Mouse (Mus musculus) heart, postnatal 0 days (tissue): Measurements from ENCODE around the gene Ces3a. TPM values are rescaled to one million over a fixed set of nuclear protein-coding genes. Genes with fewer than 3 reads are reported as not detected.

Experiments
- ATAC-seq: fragments of 200-750 bp; cut with Nextera tagmentation; 2 replicates; pipeline ENCODE4 v1.8.0; 2017; ENCODE audit warnings: low read depth, moderate number of reproducible peaks, moderate library complexity; ENCODE audit not compliant: insufficient read depth
- DNase-seq: peaks from one replicate; pipeline ENCODE4 v3.0.0-alpha.2; 2016; ENCODE audit warnings: low spot score
- H3K27ac ChIP-seq: fragments of 300-500 bp; sonication (generic); 2 replicates; pipeline ENCODE4 v1.5.1; 2014; ENCODE audit warnings: low read depth, mild to moderate bottlenecking
- H3K27me3 ChIP-seq: fragments of 300-500 bp; sonication (generic); 2 replicates; pipeline ENCODE4 v1.6.1; 2014; ENCODE audit warnings: low read length, mixed read lengths; ENCODE audit not compliant: control insufficient read depth, insufficient read depth
- H3K36me3 ChIP-seq: fragments of 300-500 bp; sonication (generic); replicated peaks from 2 replicates; pipeline ENCODE4 v1.6.1; 2014; ENCODE audit warnings: low read length, mixed read lengths; ENCODE audit not compliant: control insufficient read depth, insufficient read depth
- H3K4me1 ChIP-seq: fragments of 300-500 bp; sonication (generic); 2 replicates; pipeline ENCODE4 v1.6.1; 2014; ENCODE audit warnings: antibody characterized with exemption; ENCODE audit not compliant: control insufficient read depth, insufficient read depth
- H3K4me2 ChIP-seq: fragments of 300-500 bp; sonication (generic); 2 replicates; pipeline ENCODE4 v1.6.1; 2014; ENCODE audit warnings: low read depth, mild to moderate bottlenecking, low read length, moderate library complexity
- H3K4me3 ChIP-seq: fragments of 300-500 bp; sonication (generic); 2 replicates; pipeline ENCODE4 v1.5.1; 2014; ENCODE audit warnings: low read depth, low read length
- H3K9ac ChIP-seq: fragments of 300-500 bp; sonication (generic); replicated peaks from 2 replicates; pipeline ENCODE4 v1.6.1; 2014; ENCODE audit warnings: low read depth, low read length, mixed read lengths
- H3K9me3 ChIP-seq: fragments of 300-500 bp; sonication (generic); replicated peaks from 2 replicates; pipeline ENCODE4 v1.6.1; 2016; ENCODE audit warnings: low read length; ENCODE audit not compliant: control insufficient read depth
- CTCF ChIP-seq: IDR thresholded peaks from 2 replicates; pipeline ENCODE4 v1.5.1; 2016; ENCODE audit warnings: antibody characterized with exemption, control low read depth, low read depth
- EP300 ChIP-seq: IDR thresholded peaks from 2 replicates; pipeline ENCODE4 v1.6.1; 2016; ENCODE audit warnings: antibody characterized with exemption, low read depth
- WGBS: fragments of 180-500 bp; shearing (Covaris S2); extraction: QIAGEN DNeasy Blood & Tissue Kit; methylation state at CpG from one replicate; pipeline ENCODE4 v1.1.7; 2014; 5-methylcytosine and 5-hydroxymethylcytosine counted together
- polyA plus RNA-seq: library from polyadenylated mRNA; unstranded; fragments of >200 nt; fragmentation: Nextera tagmentation; extraction: Ambion mirVana; gene quantifications from 2 replicates; pipeline ENCODE4 v1.2.1, GENCODE M21; 2015
- total RNA-seq: library from RNA; depleted of rRNA; stranded (reverse); fragments of >200 nt; gene quantifications from 2 replicates; pipeline ENCODE4 v1.2.3, GENCODE M21; 2014; ENCODE audit warnings: low replicate concordance; rRNA removed

Gene Ces3a
- not detected in 2 replicates for total RNA-seq
- polyA plus RNA-seq = not detected in 2 replicates

DNA sequence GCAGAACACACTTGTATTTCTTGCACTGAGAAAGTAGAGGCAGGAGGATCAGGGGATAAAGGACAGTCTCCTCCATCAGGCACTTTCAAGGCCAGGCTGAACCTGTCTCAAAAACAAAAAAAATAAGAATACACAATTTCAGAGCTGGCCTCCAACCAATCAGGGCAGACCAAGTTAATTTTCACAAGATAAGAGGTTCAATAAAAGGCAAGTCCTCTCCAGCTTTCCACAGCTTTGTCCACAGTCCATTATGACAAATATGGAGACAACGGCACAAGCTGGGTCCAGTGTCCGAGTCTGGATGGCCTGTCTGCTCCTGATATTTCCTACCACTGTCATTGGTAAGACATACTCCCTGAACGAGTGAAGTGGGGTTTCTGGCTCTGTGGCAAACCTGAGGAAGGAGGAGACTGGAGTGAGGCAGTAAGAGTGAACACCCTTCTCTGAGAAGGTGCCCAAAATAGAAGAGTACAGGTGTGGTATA lies at the start of gene Ces3a:
Gene Ces3a, plus strand, starts transcription at position 231 of the 484 bp plus-strand sequence.
- no peak within 1 kb of the TSS for H3K27ac ChIP-seq

DNA sequence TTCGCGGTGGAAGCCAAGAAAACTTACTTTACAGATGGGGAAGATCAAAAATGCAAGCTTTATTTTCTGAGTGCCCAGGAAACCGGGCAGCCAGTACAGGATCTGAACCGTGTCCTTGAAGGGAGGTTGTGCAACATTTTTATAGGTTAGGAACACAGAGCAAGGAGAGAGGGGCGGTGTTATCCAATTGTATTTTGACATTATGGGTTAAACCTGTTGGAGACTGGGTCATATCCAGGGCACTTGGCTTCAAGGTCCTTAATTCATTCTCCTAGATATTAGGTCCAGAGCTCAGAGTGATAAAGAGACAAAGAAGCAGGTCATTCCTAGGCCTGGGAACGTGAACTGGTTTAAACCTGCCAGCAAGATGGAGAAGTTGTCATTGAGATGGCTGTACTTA lies 49.2 kb upstream of the Ces3a start:
- no peak overlapping the region for H3K27ac ChIP-seq
- DNase-seq = no peak
- no peaks in the 10 kb centered on the region for H3K27me3 ChIP-seq
- H3K9me3 ChIP-seq = no peaks in the 10 kb centered on the region
- ATAC-seq = no peak
- H3K9ac ChIP-seq = no peak overlapping the region
- no peak overlapping the region for H3K4me2 ChIP-seq
- H3K36me3 ChIP-seq = no peaks in the 10 kb centered on the region
- H3K4me3 ChIP-seq = no peak overlapping the region
- 72% methylated on average over 6 of the region's 6 CpGs for WGBS
- H3K4me1 ChIP-seq = no peaks in the 10 kb centered on the region
- no peak for TF ChIP-seq EP300

More for the DNA sequence above, at the start of gene Ces3a:
- no peak for TF ChIP-seq CTCF
- no peaks in the 10 kb centered on the region for H3K36me3 ChIP-seq
- H3K9ac ChIP-seq = no peak within 1 kb of the TSS
- H3K9me3 ChIP-seq = no peaks in the 10 kb centered on the region
- no peaks in the 10 kb centered on the region for H3K4me1 ChIP-seq
- H3K27me3 ChIP-seq = no peaks in the 10 kb centered on the region
- no peak within 1 kb of the TSS for H3K4me2 ChIP-seq
- DNase-seq (no peak), ATAC-seq (no peak)
- 68% methylated on average over 3 of the region's 3 CpGs for WGBS
- no peak within 1 kb of the TSS for H3K4me3 ChIP-seq

DNA sequence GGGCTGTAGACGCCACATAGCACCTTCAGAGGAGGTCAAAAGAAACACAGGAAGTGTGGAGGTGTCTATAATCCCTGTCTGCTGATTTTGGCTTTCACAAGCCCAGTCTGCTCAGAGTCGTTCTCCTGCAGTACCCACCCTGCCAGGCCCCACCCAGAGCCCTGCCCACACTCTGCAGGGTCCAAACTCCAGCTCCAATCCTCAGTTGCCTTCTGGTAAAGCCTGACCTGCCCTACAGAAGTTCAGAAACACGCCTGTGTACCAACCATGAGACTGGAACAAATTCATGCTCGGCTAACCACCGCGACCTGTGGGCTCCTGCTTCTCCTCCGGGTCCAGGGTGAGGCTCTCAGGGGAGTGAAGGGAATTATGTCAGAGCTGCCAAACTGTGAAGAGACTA lies 47.8 kb upstream of the Ces3a start, which contains the start of gene Ces2h:
Gene Ces2h, plus strand, starts transcription at position 268 of the 400 bp plus-strand sequence.
- TF ChIP-seq EP300 = no peak
- no peak for TF ChIP-seq CTCF
- H3K27me3 ChIP-seq = no peaks in the 10 kb centered on the region
- H3K9ac ChIP-seq = no peak within 1 kb of the TSS
- WGBS = 79% methylated on average over 7 of the region's 7 CpGs
- H3K27ac ChIP-seq = no peak within 1 kb of the TSS
- no peak within 1 kb of the TSS for H3K4me3 ChIP-seq
- H3K36me3 ChIP-seq = no peaks in the 10 kb centered on the region
- H3K4me2 ChIP-seq = no peak within 1 kb of the TSS
- H3K4me1 ChIP-seq = no peaks in the 10 kb centered on the region
- DNase-seq (no peak), ATAC-seq (no peak)
- H3K9me3 ChIP-seq = no peaks in the 10 kb centered on the region

DNA sequence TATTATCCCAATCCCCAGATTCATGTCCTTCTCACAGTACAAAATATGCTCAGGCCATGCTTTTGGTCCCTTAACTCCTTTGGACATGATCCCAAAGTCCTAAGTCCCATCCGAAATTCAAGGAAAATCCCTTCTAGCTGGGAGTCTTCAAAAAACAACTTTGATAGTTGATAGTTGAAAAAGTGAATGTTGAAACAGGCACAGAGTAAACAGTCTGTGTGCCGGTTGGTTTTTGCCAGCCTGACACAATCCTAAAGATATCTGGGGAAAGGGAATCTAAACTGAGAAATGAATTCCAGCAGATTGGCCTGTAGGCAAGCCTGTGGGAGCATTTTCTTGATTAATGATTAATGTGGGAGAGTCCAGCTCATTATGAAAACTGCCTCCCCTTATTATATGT lies 38.4 kb upstream of the Ces3a start:
- Histone ChIP-seq H3K4me1 (no peaks in the 10 kb centered on the region), H3K27me3 (no peaks in the 10 kb centered on the region), H3K9me3 (no peaks in the 10 kb centered on the region), H3K27ac (no peak overlapping the region), H3K4me3 (no peak overlapping the region), H3K4me2 (no peak overlapping the region), H3K9ac (no peak overlapping the region), H3K36me3 (no peaks in the 10 kb centered on the region)
- no peak for ATAC-seq
- WGBS = 73% methylated on average over 2 of the region's 2 CpGs
- DNase-seq = no peak
- TF ChIP-seq EP300 = no peak
- TF ChIP-seq CTCF = no peak

DNA sequence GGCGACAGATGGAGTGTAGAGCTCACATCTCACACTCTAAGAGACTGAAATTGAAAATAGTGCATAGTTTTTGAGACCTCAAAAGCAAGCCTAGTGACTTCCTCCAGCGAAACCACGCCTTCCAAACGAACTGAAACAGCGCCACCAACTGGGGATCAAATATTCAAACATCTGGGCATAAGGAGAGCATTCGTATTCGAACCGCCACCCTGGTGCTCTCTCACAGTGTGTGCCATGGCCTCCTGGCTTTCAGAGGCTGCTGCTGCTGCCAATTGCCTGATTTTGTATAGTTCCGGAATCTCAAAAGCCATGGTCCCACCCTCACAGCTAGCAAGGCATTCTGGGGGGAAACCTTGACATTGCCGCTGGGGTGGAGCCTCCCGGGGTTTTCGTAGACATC lies 37.3 kb upstream of the Ces3a start:
- DNase-seq (no peak), ATAC-seq (no peak)
- Histone ChIP-seq H3K4me1 (no peaks in the 10 kb centered on the region), H3K4me2 (no peak overlapping the region), H3K27me3 (no peaks in the 10 kb centered on the region), H3K36me3 (no peaks in the 10 kb centered on the region), H3K9ac (no peak overlapping the region), H3K27ac (no peak overlapping the region), H3K4me3 (no peak overlapping the region), H3K9me3 (no peaks in the 10 kb centered on the region)
- TF ChIP-seq CTCF (no peak), EP300 (no peak)
- 69% methylated on average over 12 of the region's 12 CpGs for WGBS

DNA sequence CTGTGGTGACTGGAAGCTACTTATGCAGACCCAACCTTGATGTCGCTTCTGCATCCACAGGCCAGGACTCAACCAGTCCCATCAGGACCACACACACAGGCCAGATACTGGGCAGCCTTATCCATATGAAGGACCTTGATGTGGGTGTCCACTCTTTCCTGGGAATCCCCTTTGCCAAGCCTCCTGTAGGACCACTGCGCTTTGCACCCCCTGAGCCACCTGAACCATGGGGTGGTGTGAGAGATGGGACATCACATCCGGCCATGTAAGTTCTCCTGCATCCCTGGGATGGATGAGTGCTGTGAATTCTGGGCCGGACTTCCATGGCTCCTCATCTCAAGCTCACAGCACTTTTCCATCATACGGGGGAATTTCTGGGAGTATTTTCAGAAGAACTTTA lies 34.0 kb upstream of the Ces3a start:
- ATAC-seq = no peak
- Histone ChIP-seq H3K9me3 (no peaks in the 10 kb centered on the region), H3K4me2 (no peak overlapping the region), H3K27ac (no peak overlapping the region), H3K4me3 (no peak overlapping the region), H3K36me3 (no peaks in the 10 kb centered on the region), H3K9ac (no peak overlapping the region), H3K27me3 (no peaks in the 10 kb centered on the region), H3K4me1 (no peaks in the 10 kb centered on the region)
- TF ChIP-seq EP300 (no peak), CTCF (no peak)
- 86% methylated on average over 5 of the region's 5 CpGs for WGBS
- no peak for DNase-seq
